Mouse (Mus musculus) intestine, embryonic 14.5 days (tissue): ENCODE data around the gene Trp63. TPM values are rescaled to one million over a fixed set of nuclear protein-coding genes. Genes with fewer than 3 reads are reported as not detected.

ENCODE experiments used
- ATAC-seq: fragments of 200-750 bp; cut with Nextera tagmentation; replicated peaks from 2 replicates; pipeline ENCODE4 v1.8.0; 2017; ENCODE audit warnings: low read depth, moderate number of reproducible peaks, moderate TSS enrichment, moderate library complexity; ENCODE audit not compliant: low FRiP score, low TSS enrichment
- DNase-seq: peaks from one replicate; pipeline ENCODE4 v3.0.0-alpha.2; 2018; ENCODE audit warnings: low spot score
- H3K27ac ChIP-seq: fragments of 300-500 bp; sonication (generic); 2 replicates; pipeline ENCODE4 v1.5.1; 2014; ENCODE audit warnings: low read depth, mild to moderate bottlenecking, control low read depth
- H3K27me3 ChIP-seq: fragments of 300-500 bp; sonication (generic); replicated peaks from 2 replicates; pipeline ENCODE4 v1.6.1; 2014; ENCODE audit warnings: low read length, control low read depth; ENCODE audit not compliant: control insufficient read depth, insufficient read depth
- H3K36me3 ChIP-seq: fragments of 300-500 bp; sonication (generic); 2 replicates; pipeline ENCODE4 v1.6.1; 2014; ENCODE audit warnings: low read length, control low read depth; ENCODE audit not compliant: control insufficient read depth, insufficient read depth
- H3K4me1 ChIP-seq: fragments of 300-500 bp; sonication (generic); replicated peaks from 2 replicates; pipeline ENCODE4 v1.6.1; 2014; ENCODE audit warnings: low read length, control low read depth, mixed read lengths; ENCODE audit not compliant: control insufficient read depth, insufficient read depth
- H3K4me2 ChIP-seq: fragments of 300-500 bp; sonication (generic); 2 replicates; pipeline ENCODE4 v1.6.1; 2014; ENCODE audit warnings: low read length
- H3K4me3 ChIP-seq: fragments of 300-500 bp; sonication (generic); 2 replicates; pipeline ENCODE4 v1.5.1; 2014; ENCODE audit warnings: low read depth, low read length, control low read depth, mixed read lengths
- H3K9ac ChIP-seq: fragments of 300-500 bp; sonication (generic); 2 replicates; pipeline ENCODE4 v1.6.1; 2014; ENCODE audit warnings: mild to moderate bottlenecking, low read length
- H3K9me3 ChIP-seq: fragments of 300-500 bp; sonication (generic); 2 replicates; pipeline ENCODE4 v1.6.1; 2016; ENCODE audit warnings: low read length, control low read depth; ENCODE audit not compliant: control insufficient read depth
- WGBS: fragments of 180-500 bp; shearing (Covaris S2); extraction: QIAGEN DNeasy Blood & Tissue Kit; methylation state at CpG from one replicate; pipeline ENCODE4 v1.1.7; 2014; 5-methylcytosine and 5-hydroxymethylcytosine counted together
- polyA plus RNA-seq: library from polyadenylated mRNA; unstranded; fragments of >200 nt; fragmentation: Nextera tagmentation; extraction: Ambion mirVana; gene quantifications from 2 replicates; pipeline ENCODE4 v1.2.1, GENCODE M21; 2014

Trp63 gene
- polyA plus RNA-seq, 1 experiment from 2014 or later = 0.15 TPM

GRCm38 (mm10) chr16:25792640-25793266 lies 109.2 kb downstream of the Trp63 start:
- H3K4me1 ChIP-seq = no peaks in the 10 kb centered on the region
- H3K36me3 ChIP-seq = no peaks in the 10 kb centered on the region
- ATAC-seq = no peak
- no peak overlapping the region for H3K9ac ChIP-seq
- no peak for DNase-seq
- no peak overlapping the region for H3K4me3 ChIP-seq
- WGBS = 80% methylated on average over 5 of the region's 5 CpGs
- no peak overlapping the region for H3K27ac ChIP-seq
- H3K27me3 ChIP-seq = no peaks in the 10 kb centered on the region
- no peak overlapping the region for H3K4me2 ChIP-seq
- no peaks in the 10 kb centered on the region for H3K9me3 ChIP-seq

GRCm38 (mm10) chr16:25797732-25798294 lies 114.2 kb downstream of the Trp63 start:
- DNase-seq = no peak
- no peak overlapping the region for H3K4me2 ChIP-seq
- no peak for ATAC-seq

GRCm38 (mm10) chr16:25799618-25800017 lies 116.1 kb downstream of the Trp63 start:
- H3K4me1 ChIP-seq = no peaks in the 10 kb centered on the region
- ATAC-seq = no peak

More at GRCm38 (mm10) chr16:25797732-25798294, 114.2 kb downstream of the Trp63 start:
- Histone ChIP-seq H3K9ac (no peak overlapping the region), H3K4me1 (no peaks in the 10 kb centered on the region), H3K36me3 (no peaks in the 10 kb centered on the region), H3K27ac (no peak overlapping the region), H3K9me3 (no peaks in the 10 kb centered on the region), H3K27me3 (no peaks in the 10 kb centered on the region), H3K4me3 (no peak overlapping the region)
- 85% methylated on average over 4 of the region's 4 CpGs for WGBS

GRCm38 (mm10) chr16:25804955-25805354 lies 121.4 kb downstream of the Trp63 start:
- Histone ChIP-seq H3K4me3 (no peak overlapping the region), H3K9ac (no peak overlapping the region), H3K4me1 (no peaks in the 10 kb centered on the region), H3K4me2 (no peak overlapping the region), H3K27ac (no peak overlapping the region), H3K36me3 (no peaks in the 10 kb centered on the region), H3K9me3 (no peaks in the 10 kb centered on the region), H3K27me3 (no peaks in the 10 kb centered on the region)
- ATAC-seq = no peak
- no peak for DNase-seq
- 60% methylated on average over 3 of the region's 3 CpGs for WGBS

More at GRCm38 (mm10) chr16:25799618-25800017, 116.1 kb downstream of the Trp63 start:
- H3K27ac ChIP-seq = no peak overlapping the region
- no peaks in the 10 kb centered on the region for H3K36me3 ChIP-seq
- no peaks in the 10 kb centered on the region for H3K9me3 ChIP-seq
- no peak overlapping the region for H3K4me3 ChIP-seq
- no peaks in the 10 kb centered on the region for H3K27me3 ChIP-seq
- no peak overlapping the region for H3K4me2 ChIP-seq
- no peak overlapping the region for H3K9ac ChIP-seq
- no peak for DNase-seq

- no peak for DNase-seq
- Histone ChIP-seq H3K9me3 (no peaks in the 10 kb centered on the region), H3K9ac (no peak overlapping the region), H3K4me3 (no peak overlapping the region), H3K27me3 (no peaks in the 10 kb centered on the region), H3K4me2 (no peak overlapping the region), H3K36me3 (no peaks in the 10 kb centered on the region), H3K27ac (no peak overlapping the region), H3K4me1 (no peaks in the 10 kb centered on the region)
- ATAC-seq = no peak
Measured at GRCm38 (mm10) chr16:25807116-25807515, 123.6 kb downstream of the Trp63 start.

GRCm38 (mm10) chr16:25817753-25818624 lies 134.4 kb downstream of the Trp63 start:
- H3K27me3 ChIP-seq = no peaks in the 10 kb centered on the region
- ATAC-seq (no peak), DNase-seq (no peak)
- no peaks in the 10 kb centered on the region for H3K36me3 ChIP-seq
- no peaks in the 10 kb centered on the region for H3K9me3 ChIP-seq
- WGBS = 35% methylated on average over 10 of the region's 10 CpGs
- H3K4me3 ChIP-seq = no peak overlapping the region
- no peaks in the 10 kb centered on the region for H3K4me1 ChIP-seq
- no peak overlapping the region for H3K9ac ChIP-seq
- H3K27ac ChIP-seq = no peak overlapping the region
- H3K4me2 ChIP-seq = no peak overlapping the region

- H3K4me3 ChIP-seq = no peak overlapping the region
- no peaks in the 10 kb centered on the region for H3K4me1 ChIP-seq
- no peak for DNase-seq
- H3K9me3 ChIP-seq = no peaks in the 10 kb centered on the region
- no peak overlapping the region for H3K27ac ChIP-seq
- no peaks in the 10 kb centered on the region for H3K36me3 ChIP-seq
- H3K4me2 ChIP-seq = no peak overlapping the region
- WGBS = 64% methylated on average over 7 of the region's 7 CpGs
- no peaks in the 10 kb centered on the region for H3K27me3 ChIP-seq
- H3K9ac ChIP-seq = no peak overlapping the region
- ATAC-seq = no peak
Measured at GRCm38 (mm10) chr16:25826016-25826415, 142.5 kb downstream of the Trp63 start.

GRCm38 (mm10) chr16:25832576-25832975 lies 149.0 kb downstream of the Trp63 start:
- WGBS = 92% methylated on average over 4 of the region's 4 CpGs
- DNase-seq (no peak), ATAC-seq (no peak)
- Histone ChIP-seq H3K4me1 (no peaks in the 10 kb centered on the region), H3K4me2 (no peak overlapping the region), H3K36me3 (no peaks in the 10 kb centered on the region), H3K9me3 (no peaks in the 10 kb centered on the region), H3K27me3 (no peaks in the 10 kb centered on the region), H3K4me3 (no peak overlapping the region), H3K27ac (no peak overlapping the region), H3K9ac (no peak overlapping the region)
